Mouse (Mus musculus): ENCODE data around the gene Ism2. TPM values are rescaled to one million over a fixed set of nuclear protein-coding genes. Genes with fewer than 3 reads are reported as not detected.

The Ism2 gene
- total and polyA plus RNA-seq, 3 experiments: not detected

DNA sequence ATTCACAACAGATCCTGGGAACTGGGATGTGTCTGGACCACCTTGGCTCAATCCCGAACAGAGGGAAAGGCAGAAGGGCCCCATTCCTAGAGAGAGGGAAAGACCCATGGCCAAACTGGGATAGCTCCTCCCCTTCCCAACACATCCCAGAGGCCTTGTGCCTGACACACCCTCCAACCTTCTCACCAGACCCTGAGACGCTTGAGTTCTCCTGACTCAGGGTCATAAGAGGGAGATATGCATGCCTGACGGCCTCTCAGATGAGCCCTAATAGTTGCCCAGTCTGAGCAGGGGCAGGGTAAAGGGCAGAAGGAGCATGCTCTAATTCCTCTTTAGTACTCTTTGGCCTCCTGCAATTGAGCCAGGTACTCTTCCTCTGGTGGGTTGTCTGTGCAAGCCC, 20.2 kb downstream of the Ism2 start:
- no peak for TF ChIP-seq GATA1 (IDR thresholded peaks at IDR 0.05; ENCODE audit: low read depth, low read length)
- TF ChIP-seq POLR2A (IDR thresholded peaks at IDR 0.05; ENCODE audit: control insufficient read depth in 1 of 2, insufficient read depth in 1 of 2, low read depth in 1 of 2, low read length in 2 of 2, poor library complexity in 1 of 2): no peak
- TF ChIP-seq TBP (IDR thresholded peaks at IDR 0.05; ENCODE audit: low read depth, low read length): no peak
- TF ChIP-seq ZNF384 (IDR thresholded peaks at IDR 0.05; ENCODE audit: low read depth, low read length): no peak
- TF ChIP-seq MYC (IDR thresholded peaks at IDR 0.05; ENCODE audit: low read depth, low read length): no peak
- no peak for TF ChIP-seq HCFC1 (IDR thresholded peaks at IDR 0.05; ENCODE audit: low read depth, low read length)
- no peak for TF ChIP-seq USF2 (IDR thresholded peaks at IDR 0.05; ENCODE audit: borderline replicate concordance in 1 of 2, insufficient read depth in 1 of 2, low read depth in 1 of 2, low read length in 2 of 2)
- no peak for TF ChIP-seq E2F4 (IDR thresholded peaks at IDR 0.05; ENCODE audit: borderline replicate concordance, low read depth, low read length)
- TF ChIP-seq RAD21 (IDR thresholded peaks at IDR 0.05; ENCODE audit: low read depth, low read length): no peak
- Histone ChIP-seq H3K4me3 (ENCODE audit: control insufficient read depth in 1 of 2, insufficient read depth in 1 of 2, low read depth in 2 of 2, low read length in 2 of 2) (no peak overlapping the region), H3K9me3 (replicated peaks; ENCODE audit: insufficient read depth, low read length) (no peaks in the 10 kb centered on the region), H3K27ac (ENCODE audit: control insufficient read depth, low read depth, low read length) (no peak overlapping the region), H3K27me3 (ENCODE audit: control insufficient read depth in 1 of 2, insufficient read depth in 2 of 2, low read length in 2 of 2) (no peaks in the 10 kb centered on the region), H3K36me3 (ENCODE audit: control insufficient read depth in 1 of 2, insufficient read depth in 2 of 2, low read length in 2 of 2) (peaks cover 6 to 14% of the 10 kb centered on the region in 2 experiments), H3K9ac (ENCODE audit: control insufficient read depth, low read depth, low read length, poor library complexity, severe bottlenecking) (no peak overlapping the region), H3K4me1 (ENCODE audit: control insufficient read depth in 1 of 2, insufficient read depth in 2 of 2, low read length in 2 of 2) (peaks cover 2 to 14% of the 10 kb centered on the region in 2 experiments; a peak in 3 of 4 replicates), H3K79me2 (ENCODE audit: control insufficient read depth, insufficient read depth, low read length, poor library complexity) (no peaks in the 10 kb centered on the region)
- DNase-seq (ENCODE audit: low read depth, low spot score): no peak

DNA sequence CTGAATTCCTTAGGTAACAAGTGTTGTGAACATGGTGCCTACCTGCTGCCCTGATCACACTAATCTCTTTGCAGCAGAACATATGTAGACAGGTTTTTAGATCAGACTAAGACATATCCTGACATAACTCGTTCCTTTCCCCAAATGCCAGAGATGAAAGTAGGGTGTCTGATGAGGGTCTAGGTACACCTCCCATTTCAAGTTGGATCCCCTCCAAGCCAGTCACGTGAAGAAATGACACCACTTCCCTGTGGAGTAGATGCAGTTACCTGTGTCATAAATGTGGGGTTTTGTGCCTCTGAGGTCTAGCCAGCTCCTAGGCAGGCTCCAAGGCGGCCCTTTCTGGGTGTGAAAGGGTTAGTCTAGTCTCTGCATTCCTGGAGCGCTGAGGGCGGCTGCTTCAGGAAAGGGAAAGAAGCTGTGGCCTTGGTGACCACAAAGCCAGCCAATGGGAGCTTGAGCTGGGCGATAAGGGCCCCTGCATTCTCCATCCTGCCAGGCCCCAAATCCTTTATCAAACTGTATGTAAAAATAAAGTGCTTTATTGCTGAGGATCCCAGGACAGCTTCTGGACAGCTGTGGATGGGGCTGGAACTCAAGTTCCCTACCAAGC, 21.3 kb downstream of the Ism2 start:
- Histone ChIP-seq H3K9ac (ENCODE audit: control insufficient read depth, low read depth, low read length, poor library complexity, severe bottlenecking) (peak overlapping the region; percentile 8; the same call in 1 of the 2 replicates), H3K79me2 (ENCODE audit: control insufficient read depth, insufficient read depth, low read length, poor library complexity) (no peaks in the 10 kb centered on the region), H3K27me3 (ENCODE audit: control insufficient read depth in 1 of 2, insufficient read depth in 2 of 2, low read length in 2 of 2) (no peaks in the 10 kb centered on the region), H3K9me3 (replicated peaks; ENCODE audit: insufficient read depth, low read length) (no peaks in the 10 kb centered on the region), H3K4me1 (ENCODE audit: control insufficient read depth in 1 of 2, insufficient read depth in 2 of 2, low read length in 2 of 2) (peaks cover 2 to 14% of the 10 kb centered on the region in 2 experiments; a peak in 3 of 4 replicates), H3K4me3 (ENCODE audit: control insufficient read depth in 1 of 2, insufficient read depth in 1 of 2, low read depth in 2 of 2, low read length in 2 of 2) (peak overlapping the region in 1 of 2 experiments; percentile 5; a peak in 1 of 4 replicates), H3K27ac (ENCODE audit: control insufficient read depth, low read depth, low read length) (no peak overlapping the region), H3K36me3 (ENCODE audit: control insufficient read depth in 1 of 2, insufficient read depth in 2 of 2, low read length in 2 of 2) (peaks cover 6 to 14% of the 10 kb centered on the region in 2 experiments)
- DNase-seq (ENCODE audit: low read depth, low spot score): peak; percentile 68
- no peak for TF ChIP-seq MXI1 (IDR thresholded peaks at IDR 0.05; ENCODE audit: low read depth, low read length)
- no peak for TF ChIP-seq ZNF384 (IDR thresholded peaks at IDR 0.05; ENCODE audit: low read depth, low read length)
- no peak for TF ChIP-seq MAZ (IDR thresholded peaks at IDR 0.05; ENCODE audit: low read depth, low read length)
- no peak for TF ChIP-seq CHD2 (IDR thresholded peaks at IDR 0.05; ENCODE audit: low read length)
- peak; percentile 69 for TF ChIP-seq GATA1 (IDR thresholded peaks at IDR 0.05; ENCODE audit: low read depth, low read length)
- no peak for TF ChIP-seq CHD1 (IDR thresholded peaks at IDR 0.05; ENCODE audit: low read depth, low read length)
- no peak for TF ChIP-seq EP300 (IDR thresholded peaks at IDR 0.05; ENCODE audit: low read depth in 1 of 2, low read length in 2 of 2)
- no peak for TF ChIP-seq TCF12 (IDR thresholded peaks at IDR 0.05; ENCODE audit: low read depth, low read length)
- no peak for TF ChIP-seq NELFE (IDR thresholded peaks at IDR 0.05; ENCODE audit: low read depth, low read length)
- peak; percentile 34; the same call in 1 of the 2 replicates for TF ChIP-seq RCOR1 (IDR thresholded peaks at IDR 0.05; ENCODE audit: low read depth, low read length)
- TF ChIP-seq MYC (IDR thresholded peaks at IDR 0.05; ENCODE audit: low read depth, low read length): no peak
- TF ChIP-seq USF1 (IDR thresholded peaks at IDR 0.05; ENCODE audit: low read depth, low read length): peak; percentile 79
- no peak for TF ChIP-seq POLR2AphosphoS2 (IDR thresholded peaks at IDR 0.05; ENCODE audit: low read length)
- no peak for TF ChIP-seq SIN3A (IDR thresholded peaks at IDR 0.05; ENCODE audit: low read length)
- TF ChIP-seq ETS1 (IDR thresholded peaks at IDR 0.05; ENCODE audit: low read depth, low read length): no peak
- TF ChIP-seq UBTF (IDR thresholded peaks at IDR 0.05; ENCODE audit: borderline replicate concordance, insufficient read depth, low read depth, low read length): no peak
- TF ChIP-seq ZKSCAN1 (IDR thresholded peaks at IDR 0.05; ENCODE audit: low read depth, low read length): no peak
- no peak for TF ChIP-seq POLR2A (IDR thresholded peaks at IDR 0.05; ENCODE audit: control insufficient read depth in 1 of 2, insufficient read depth in 1 of 2, low read depth in 1 of 2, low read length in 2 of 2, poor library complexity in 1 of 2)
- no peak for TF ChIP-seq RAD21 (IDR thresholded peaks at IDR 0.05; ENCODE audit: low read depth, low read length)
- no peak for TF ChIP-seq ZC3H11A (IDR thresholded peaks at IDR 0.05; ENCODE audit: low read depth, low read length)
- no peak for TF ChIP-seq POLR2AphosphoS5 (IDR thresholded peaks at IDR 0.05; ENCODE audit: borderline replicate concordance, low read depth, low read length)
- TF ChIP-seq MAX (IDR thresholded peaks at IDR 0.05; ENCODE audit: low read length): no peak
- TF ChIP-seq MAFK (IDR thresholded peaks at IDR 0.05; ENCODE audit: borderline replicate concordance, low read depth, low read length): no peak
- TF ChIP-seq TBP (IDR thresholded peaks at IDR 0.05; ENCODE audit: low read depth, low read length): no peak
- no peak for TF ChIP-seq MYB (IDR thresholded peaks at IDR 0.05; ENCODE audit: low read depth, low read length)
- no peak for TF ChIP-seq CTCF (IDR thresholded peaks at IDR 0.05 in 2 of 3, conservative IDR thresholded peaks at IDR 0.05 in 1 of 3; ENCODE audit: control insufficient read depth in 1 of 3, insufficient read depth in 1 of 3, low read depth in 2 of 3, low read length in 3 of 3, poor library complexity in 1 of 3, severe bottlenecking in 1 of 3)
- TF ChIP-seq NRF1 (IDR thresholded peaks at IDR 0.05; ENCODE audit: insufficient read depth, low read depth, low read length, poor library complexity, severe bottlenecking): no peak

Data from MEL (cell line).